Mouse (Mus musculus) liver, embryonic 11.5 days (tissue): ENCODE measurements around the gene Acvr1. TPM values are rescaled to one million over a fixed set of nuclear protein-coding genes. Genes with fewer than 3 reads are reported as not detected.

Source experiments
- ATAC-seq: fragments of 200-750 bp; cut with Nextera tagmentation; replicated peaks from 2 replicates; pipeline ENCODE4 v1.8.0; 2017; ENCODE audit warnings: moderate number of reproducible peaks, mild to moderate bottlenecking, moderate TSS enrichment, moderate library complexity; ENCODE audit not compliant: low FRiP score
- DNase-seq: peaks from one replicate; pipeline ENCODE4 v3.0.0-alpha.2; 2017; ENCODE audit warnings: low spot score
- H3K27ac ChIP-seq: fragments of 300-500 bp; sonication (generic); 2 replicates; pipeline ENCODE4 v1.5.1; 2014; ENCODE audit warnings: mild to moderate bottlenecking, low read depth, low read length, control low read depth
- H3K27me3 ChIP-seq: fragments of 300-500 bp; sonication (generic); replicated peaks from 2 replicates; pipeline ENCODE4 v1.6.1; 2014; ENCODE audit warnings: low read length, mixed read lengths; ENCODE audit not compliant: control insufficient read depth, insufficient read depth
- H3K36me3 ChIP-seq: fragments of 300-500 bp; sonication (generic); 2 replicates; pipeline ENCODE4 v1.6.1; 2014; ENCODE audit warnings: mild to moderate bottlenecking, low read length, moderate library complexity, mixed read lengths; ENCODE audit not compliant: control insufficient read depth, insufficient read depth
- H3K4me1 ChIP-seq: fragments of 300-500 bp; sonication (generic); replicated peaks from 2 replicates; pipeline ENCODE4 v1.6.1; 2014; ENCODE audit warnings: low read length, mixed read lengths; ENCODE audit not compliant: control insufficient read depth, insufficient read depth
- H3K4me2 ChIP-seq: fragments of 300-500 bp; sonication (generic); 2 replicates; pipeline ENCODE4 v1.6.1; 2014; ENCODE audit warnings: mild to moderate bottlenecking, control low read depth, moderate library complexity
- H3K4me3 ChIP-seq: fragments of 300-500 bp; sonication (generic); 2 replicates; pipeline ENCODE4 v1.5.1; 2014; ENCODE audit warnings: low read depth, low read length, control low read depth
- H3K9ac ChIP-seq: fragments of 300-500 bp; sonication (generic); 2 replicates; pipeline ENCODE4 v1.6.1; 2014; ENCODE audit warnings: low read depth, low read length, control low read depth
- H3K9me3 ChIP-seq: fragments of 300-500 bp; sonication (generic); 2 replicates; pipeline ENCODE4 v1.6.1; 2016; ENCODE audit warnings: low read length, inconsistent platforms, mixed read lengths; ENCODE audit not compliant: control insufficient read depth
- WGBS: fragments of 180-500 bp; shearing (Covaris S2); extraction: QIAGEN DNeasy Blood & Tissue Kit; methylation state at CpG from one replicate; pipeline ENCODE4 v1.1.7; 2014; 5-methylcytosine and 5-hydroxymethylcytosine counted together
- polyA plus RNA-seq: library from polyadenylated mRNA; unstranded; fragments of >200 nt; fragmentation: Nextera tagmentation; extraction: Ambion mirVana; gene quantifications from 2 replicates; pipeline ENCODE4 v1.2.1, GENCODE M21; 2014

The Acvr1 gene
- polyA plus RNA-seq, 1 experiment from 2014 or later = 6.3 TPM

GRCm38 (mm10) chr2:58533521-58534001 lies 33.4 kb downstream of the Acvr1 start:
- ATAC-seq (no peak), DNase-seq (no peak)
- Histone ChIP-seq H3K36me3 (no peaks in the 10 kb centered on the region), H3K4me1 (peaks cover 48% of the 10 kb centered on the region), H3K9ac (no peak overlapping the region), H3K4me2 (peak overlapping the region; percentile 33), H3K27ac (peak overlapping the region; percentile 13), H3K27me3 (no peaks in the 10 kb centered on the region), H3K9me3 (no peaks in the 10 kb centered on the region), H3K4me3 (no peak overlapping the region)
- 42% methylated on average over 7 of the region's 7 CpGs for WGBS

GRCm38 (mm10) chr2:58532260-58532850 lies 34.6 kb downstream of the Acvr1 start:
- H3K9me3 ChIP-seq = no peaks in the 10 kb centered on the region
- DNase-seq (peak; percentile 59), ATAC-seq (peak; percentile 88)
- 12% methylated on average over 9 of the region's 10 CpGs for WGBS
- H3K4me2 ChIP-seq = peak overlapping the region; percentile 58
- no peak overlapping the region for H3K9ac ChIP-seq
- H3K4me1 ChIP-seq = peaks cover 48% of the 10 kb centered on the region
- H3K27me3 ChIP-seq = no peaks in the 10 kb centered on the region
- 0 out of 2 replicates have a peak overlapping the region, but pooled peaks have one; percentile 19 for H3K4me3 ChIP-seq
- no peaks in the 10 kb centered on the region for H3K36me3 ChIP-seq
- H3K27ac ChIP-seq = peak overlapping the region; percentile 56; the same call in 1 of the 2 replicates

- Histone ChIP-seq H3K9me3 (no peaks in the 10 kb centered on the region), H3K9ac (no peak overlapping the region), H3K27ac (no peak overlapping the region), H3K4me1 (peaks cover 44% of the 10 kb centered on the region), H3K4me2 (no peak overlapping the region), H3K4me3 (no peak overlapping the region), H3K36me3 (no peaks in the 10 kb centered on the region), H3K27me3 (no peaks in the 10 kb centered on the region)
- ATAC-seq (no peak), DNase-seq (no peak)
- 67% methylated on average over 4 of the region's 4 CpGs for WGBS
Measured at GRCm38 (mm10) chr2:58530521-58530920, 36.4 kb downstream of the Acvr1 start.

- H3K4me3 ChIP-seq = no peak overlapping the region
- H3K27me3 ChIP-seq = no peaks in the 10 kb centered on the region
- H3K9ac ChIP-seq = no peak overlapping the region
- H3K27ac ChIP-seq = no peak overlapping the region
- no peaks in the 10 kb centered on the region for H3K9me3 ChIP-seq
- 61% methylated on average over 7 of the region's 7 CpGs for WGBS
- no peaks in the 10 kb centered on the region for H3K36me3 ChIP-seq
- H3K4me2 ChIP-seq = no peak overlapping the region
- peaks cover 39% of the 10 kb centered on the region for H3K4me1 ChIP-seq
- DNase-seq = no peak
- no peak for ATAC-seq
Measured at GRCm38 (mm10) chr2:58529860-58530440, 37.0 kb downstream of the Acvr1 start.

GRCm38 (mm10) chr2:58529384-58529783 lies 37.6 kb downstream of the Acvr1 start:
- Histone ChIP-seq H3K27ac (no peak overlapping the region), H3K4me2 (no peak overlapping the region), H3K36me3 (no peaks in the 10 kb centered on the region), H3K9ac (no peak overlapping the region), H3K27me3 (no peaks in the 10 kb centered on the region), H3K4me1 (peaks cover 33% of the 10 kb centered on the region), H3K9me3 (no peaks in the 10 kb centered on the region), H3K4me3 (no peak overlapping the region)
- WGBS = 86% methylated on average over 5 of the region's 5 CpGs
- ATAC-seq (no peak), DNase-seq (no peak)

- Histone ChIP-seq H3K4me1 (peaks cover 18% of the 10 kb centered on the region), H3K27me3 (no peaks in the 10 kb centered on the region), H3K36me3 (no peaks in the 10 kb centered on the region), H3K9ac (no peak overlapping the region), H3K27ac (no peak overlapping the region), H3K9me3 (no peaks in the 10 kb centered on the region), H3K4me2 (no peak overlapping the region), H3K4me3 (no peak overlapping the region)
- ATAC-seq (no peak), DNase-seq (no peak)
- 84% methylated on average over 3 of the region's 3 CpGs for WGBS
Measured at GRCm38 (mm10) chr2:58527786-58528185, 39.2 kb downstream of the Acvr1 start.

- no peaks in the 10 kb centered on the region for H3K27me3 ChIP-seq
- no peaks in the 10 kb centered on the region for H3K36me3 ChIP-seq
- H3K9me3 ChIP-seq = no peaks in the 10 kb centered on the region
- H3K4me3 ChIP-seq = no peak overlapping the region
- H3K4me1 ChIP-seq = no peaks in the 10 kb centered on the region
- H3K27ac ChIP-seq = no peak overlapping the region
- H3K9ac ChIP-seq = no peak overlapping the region
- 89% methylated on average over 6 of the region's 6 CpGs for WGBS
- no peak overlapping the region for H3K4me2 ChIP-seq
- ATAC-seq (no peak), DNase-seq (no peak)
Measured at GRCm38 (mm10) chr2:58524356-58524755, 42.6 kb downstream of the Acvr1 start.

- Histone ChIP-seq H3K27ac (no peak overlapping the region), H3K9ac (no peak overlapping the region), H3K27me3 (no peaks in the 10 kb centered on the region), H3K9me3 (no peaks in the 10 kb centered on the region), H3K4me2 (no peak overlapping the region), H3K36me3 (no peaks in the 10 kb centered on the region), H3K4me1 (no peaks in the 10 kb centered on the region), H3K4me3 (no peak overlapping the region)
- no peak for ATAC-seq
- no peak for DNase-seq
- WGBS = 81% methylated on average over 5 of the region's 5 CpGs
Measured at GRCm38 (mm10) chr2:58523894-58524293, 43.1 kb downstream of the Acvr1 start.

- WGBS = 78% methylated on average over 12 of the region's 12 CpGs
Measured at GRCm38 (mm10) chr2:58523097-58523496, 43.9 kb downstream of the Acvr1 start.

More at GRCm38 (mm10) chr2:58523097-58523496, 43.9 kb downstream of the Acvr1 start:
- Histone ChIP-seq H3K36me3 (no peaks in the 10 kb centered on the region), H3K9me3 (no peaks in the 10 kb centered on the region), H3K4me1 (no peaks in the 10 kb centered on the region), H3K27ac (no peak overlapping the region), H3K9ac (no peak overlapping the region), H3K27me3 (no peaks in the 10 kb centered on the region), H3K4me3 (no peak overlapping the region), H3K4me2 (no peak overlapping the region)
- ATAC-seq (no peak), DNase-seq (no peak)
